Mouse (Mus musculus) heart, adult 18-20 months (tissue): Measurements from ENCODE around the gene 4931406P16Rik. TPM values are rescaled to one million over a fixed set of nuclear protein-coding genes. Genes with fewer than 3 reads are reported as not detected.

ENCODE experiments used
- DNase-seq, 2 experiments: peaks; one replicate each; pipeline ENCODE4 v3.0.0; 2021 to 2022; ENCODE audit warnings: mixed read lengths in 1 of 2
- total RNA-seq, 2 experiments: library from RNA; stranded (reverse); gene quantifications; 2 replicates each; pipeline ENCODE4 v1.2.3; 2021

4931406P16Rik gene
- total RNA-seq, 2 experiments from 2014 or later, result 34.8 to 41.3 TPM

DNA sequence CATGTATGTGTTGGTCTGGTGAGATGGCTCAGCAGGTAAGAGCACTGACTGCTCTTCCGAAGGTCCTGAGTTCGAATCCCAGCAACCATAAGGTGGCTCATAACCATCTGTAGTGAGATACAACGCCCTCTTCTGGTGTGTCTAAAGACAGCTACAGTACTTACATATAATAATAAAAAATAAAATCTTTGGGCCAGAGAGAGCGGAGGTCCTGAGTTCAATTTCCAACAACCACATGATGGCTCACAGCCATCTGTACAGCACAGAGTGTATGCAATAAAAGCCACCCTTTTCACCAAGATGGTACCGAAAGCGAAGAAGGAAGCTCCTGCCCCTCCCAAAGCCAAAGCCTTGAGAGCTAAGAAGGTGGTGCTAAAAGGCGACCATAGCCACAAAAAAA, 62.6 kb downstream of the 4931406P16Rik start, which contains the start of gene Gm6096:
Gene Gm6096 (plus strand): TSS at position 301 of the 400 bp plus-strand sequence.
- no peak for DNase-seq

DNA sequence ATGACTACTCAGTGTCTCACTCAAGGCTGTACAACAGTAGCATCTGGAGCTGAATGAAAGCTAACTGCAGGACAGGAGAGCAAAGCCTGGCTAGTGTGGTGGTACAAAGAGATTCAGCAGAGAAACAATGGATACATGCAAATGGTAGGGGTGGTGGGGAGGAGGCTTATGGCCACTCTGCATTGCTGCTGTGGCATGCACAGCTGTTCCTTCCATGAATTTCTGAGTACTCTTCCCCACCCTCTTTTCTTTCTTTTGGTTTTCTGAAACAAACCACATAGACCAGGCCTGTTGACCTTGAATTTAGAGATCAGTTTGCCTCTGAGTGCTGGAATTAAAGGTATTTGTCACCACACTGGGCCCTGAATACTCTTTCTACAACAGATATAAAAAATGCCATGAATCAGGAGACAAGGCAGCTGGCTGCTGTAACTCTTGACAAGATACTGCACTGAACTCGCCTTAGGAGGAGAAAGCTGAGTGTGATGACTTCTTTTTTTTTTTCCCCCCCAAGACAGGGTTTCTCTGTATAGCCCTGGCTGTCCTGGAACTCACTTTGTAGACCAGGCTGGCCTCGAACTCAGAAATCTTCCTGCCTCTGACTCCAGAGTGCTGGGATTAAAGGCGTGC, 66.4 kb downstream of the 4931406P16Rik start:
- no peak for DNase-seq

DNA sequence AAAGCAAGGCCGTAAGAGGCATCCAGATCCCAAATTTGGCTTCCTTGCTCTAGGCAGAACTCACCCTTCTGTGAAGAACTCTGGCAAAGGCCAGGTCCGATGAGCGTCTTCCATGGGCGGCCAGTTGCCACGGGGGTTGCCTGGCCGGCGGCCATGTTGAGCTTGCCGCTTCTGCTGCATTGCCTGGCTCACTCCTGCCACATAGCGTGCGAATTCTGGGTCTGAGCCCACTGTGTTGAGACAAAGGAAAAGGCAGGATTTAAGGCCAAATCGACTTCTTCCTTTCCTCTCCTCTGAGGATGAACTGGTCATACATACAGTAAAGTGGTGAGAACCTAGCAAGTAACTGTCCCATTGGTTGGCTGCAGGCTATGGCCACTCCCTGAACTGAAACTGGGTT, 71.2 kb downstream of the 4931406P16Rik start:
- DNase-seq, result no peak

DNA sequence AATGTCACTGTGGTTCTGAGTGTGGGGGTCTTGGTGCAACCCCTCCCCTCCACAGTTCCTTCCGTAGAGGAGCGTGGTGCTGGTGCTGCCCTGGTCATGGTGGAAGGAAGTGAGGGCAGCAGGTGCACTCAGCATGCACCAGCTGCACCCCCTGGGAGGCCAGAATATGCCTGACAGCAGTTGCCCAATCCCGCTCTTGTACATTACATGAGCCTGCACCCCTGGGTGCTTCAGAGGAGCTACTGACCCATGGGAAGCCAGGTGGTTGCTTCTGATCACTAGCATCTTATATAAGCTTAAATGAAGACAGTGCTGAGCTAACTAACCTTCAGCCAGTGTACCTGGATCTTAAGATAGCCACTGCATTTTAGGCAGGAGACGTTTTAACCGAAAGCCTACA, 75.3 kb downstream of the 4931406P16Rik start:
- DNase-seq, result no peak

DNA sequence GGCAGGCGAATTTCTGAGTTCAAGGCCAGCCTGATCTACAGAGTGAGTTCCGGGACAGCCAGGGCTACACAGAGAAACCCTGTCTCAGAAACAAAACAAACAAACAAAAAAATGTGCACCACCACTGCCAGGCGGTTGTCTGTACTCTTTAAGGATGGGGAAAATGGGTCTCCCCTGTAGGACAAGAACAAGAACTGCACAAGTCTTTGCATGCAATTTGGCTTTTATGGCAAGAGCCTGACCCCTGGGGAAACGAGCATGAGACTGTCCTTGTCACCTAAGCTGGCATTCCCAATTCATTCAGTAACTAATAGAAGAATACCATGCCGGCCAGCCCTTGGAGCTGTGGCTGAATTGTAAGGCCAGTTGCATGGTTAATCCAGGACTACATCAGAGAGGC, 77.7 kb downstream of the 4931406P16Rik start:
- DNase-seq, result no peak

DNA sequence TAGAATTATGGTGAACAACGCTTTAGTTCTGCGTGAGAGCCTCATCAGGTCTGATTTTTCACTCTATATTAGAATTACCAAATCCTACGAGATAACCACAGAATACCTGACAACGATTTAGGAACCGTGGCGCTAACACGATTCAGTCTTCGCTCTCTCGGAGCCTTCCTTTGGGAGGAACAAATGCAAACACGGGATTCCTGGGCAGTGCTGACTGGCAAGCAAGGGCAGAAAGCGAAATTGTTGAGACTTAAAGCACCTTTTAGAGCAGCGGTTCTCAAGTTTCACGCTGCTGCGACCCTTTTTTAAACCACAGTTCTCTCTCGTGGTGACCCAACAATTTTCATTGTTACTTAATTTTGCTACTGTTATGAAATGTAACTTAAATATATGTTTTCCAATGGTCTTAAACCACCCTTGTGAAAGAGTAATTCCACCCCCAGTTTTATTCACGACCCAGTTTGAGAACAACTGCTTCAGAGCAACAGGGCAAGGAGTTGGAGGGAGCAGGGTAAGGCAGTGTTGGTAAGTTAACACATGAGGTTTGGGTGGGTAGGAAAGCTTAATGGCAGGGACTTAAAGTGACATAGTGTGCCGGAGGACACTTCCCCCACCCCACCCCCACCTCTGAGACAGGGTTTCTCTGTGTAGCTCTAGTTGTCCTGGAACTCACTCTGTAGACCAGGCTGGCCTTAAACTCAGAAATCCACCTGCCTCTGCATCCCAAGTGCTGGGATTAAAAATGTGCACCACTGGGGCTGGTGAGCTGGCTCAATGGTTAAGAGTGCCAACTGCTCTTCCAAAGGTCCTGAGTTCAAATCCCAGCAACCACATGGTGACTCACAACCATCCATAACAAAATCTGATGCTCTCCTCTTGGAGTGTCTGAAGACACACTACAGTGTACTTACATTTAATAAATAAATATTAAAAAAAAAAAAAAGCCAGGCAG, 78.5 kb downstream of the 4931406P16Rik start:
- DNase-seq, result no peak

DNA sequence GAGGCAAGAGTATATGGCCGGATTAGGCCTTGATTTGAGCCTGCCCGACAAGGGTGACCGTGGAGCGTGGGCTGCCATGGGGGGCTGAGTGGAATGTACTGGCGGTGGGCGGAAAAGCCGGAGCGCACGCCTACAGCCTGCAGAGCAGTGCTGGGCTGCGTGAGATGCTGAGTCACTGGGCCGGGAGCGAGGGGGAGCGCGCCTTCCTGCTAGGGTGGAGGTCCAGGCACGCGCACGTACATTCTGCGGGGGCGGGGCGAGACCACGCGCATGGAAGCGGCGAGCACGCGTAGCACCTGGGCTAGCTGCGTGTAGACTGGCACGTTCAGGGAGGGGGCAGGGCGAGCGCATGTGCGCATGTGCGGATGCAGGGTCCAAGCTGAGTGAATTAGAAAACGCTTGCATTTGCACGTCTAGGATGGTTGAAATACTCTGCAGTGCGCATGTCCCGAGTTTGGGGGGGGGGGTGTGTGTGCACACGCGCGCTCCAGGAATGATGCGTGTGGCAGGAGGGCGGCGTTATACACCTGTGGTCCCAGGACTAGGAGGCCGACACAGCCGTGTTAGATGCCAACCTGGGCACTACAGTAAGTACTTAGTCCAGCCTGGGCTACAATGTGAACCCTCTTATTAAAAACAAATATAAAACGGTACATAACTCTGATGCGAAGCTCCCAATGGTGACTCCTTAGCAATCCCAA, 79.3 kb downstream of the 4931406P16Rik start:
- DNase-seq, result peak; percentile 99

DNA sequence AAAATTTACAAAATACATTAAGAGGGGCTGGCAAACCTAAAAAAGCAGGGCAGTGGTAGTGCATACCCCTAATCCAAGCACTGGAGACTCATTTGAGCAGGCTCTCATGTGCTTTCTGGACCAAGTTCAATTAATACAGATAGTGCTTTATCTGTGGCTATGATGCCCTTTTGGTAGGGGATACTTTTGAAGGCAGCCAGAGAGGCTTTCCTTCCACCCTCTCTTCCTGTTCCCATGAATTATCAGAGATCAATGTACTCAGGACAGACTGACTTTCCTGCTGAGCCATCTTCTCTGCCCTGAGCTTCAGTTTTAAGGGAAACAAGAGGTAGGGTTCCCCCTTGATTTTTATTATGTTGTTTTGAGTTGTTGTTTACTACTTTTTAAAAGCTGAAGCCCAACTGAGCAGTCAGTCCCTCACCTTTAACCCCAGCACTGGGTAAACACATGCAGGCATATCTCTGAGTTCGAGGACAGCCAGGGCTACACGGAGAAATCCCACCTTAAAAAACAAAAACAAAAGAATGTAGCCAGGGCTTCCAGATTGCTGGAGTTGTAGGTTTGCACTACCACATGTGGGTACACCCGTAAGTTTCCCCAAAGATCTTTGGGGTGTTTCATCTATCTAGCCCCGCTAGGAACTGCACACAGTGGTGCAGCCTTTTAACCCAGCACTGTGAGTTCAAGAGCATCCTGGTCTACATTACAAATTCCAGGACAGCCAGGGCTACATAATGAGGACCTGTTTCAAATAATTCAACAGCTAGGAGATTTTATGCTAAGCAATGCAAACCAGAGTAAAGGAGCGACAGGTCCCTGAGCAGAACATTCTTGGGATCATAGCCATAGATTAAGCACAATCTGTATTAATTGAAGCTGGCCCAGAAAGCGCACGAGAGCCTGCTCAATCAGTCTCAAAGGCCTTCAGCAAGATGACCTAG, 80.3 kb downstream of the 4931406P16Rik start:
- no peak for DNase-seq

DNA sequence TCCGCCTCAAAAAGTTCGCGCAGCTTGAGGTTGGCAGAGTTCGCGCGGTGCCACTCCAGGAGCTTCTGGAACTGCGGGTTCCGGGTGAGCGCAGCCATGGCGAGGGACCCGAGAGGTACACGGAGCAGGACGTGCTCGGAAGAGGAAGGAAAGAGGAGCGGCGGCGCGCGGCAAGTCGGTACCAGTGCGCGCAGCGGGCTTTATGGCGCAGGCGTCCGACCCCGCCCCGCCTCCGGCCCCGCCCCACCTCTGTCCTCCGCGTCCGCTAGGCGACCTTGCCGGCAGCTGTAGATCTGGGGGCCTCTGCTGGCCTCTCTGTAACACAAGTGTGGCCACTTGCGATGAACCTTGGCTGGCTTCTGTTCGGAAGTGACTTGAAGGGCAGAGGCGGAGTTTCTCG, 83.2 kb downstream of the 4931406P16Rik start, which contains the start of gene Gpi1:
Gene Gpi1 (minus strand): TSS at position 221 of the 400 bp plus-strand sequence.
- DNase-seq, result peak; percentile 83 to 91

DNA sequence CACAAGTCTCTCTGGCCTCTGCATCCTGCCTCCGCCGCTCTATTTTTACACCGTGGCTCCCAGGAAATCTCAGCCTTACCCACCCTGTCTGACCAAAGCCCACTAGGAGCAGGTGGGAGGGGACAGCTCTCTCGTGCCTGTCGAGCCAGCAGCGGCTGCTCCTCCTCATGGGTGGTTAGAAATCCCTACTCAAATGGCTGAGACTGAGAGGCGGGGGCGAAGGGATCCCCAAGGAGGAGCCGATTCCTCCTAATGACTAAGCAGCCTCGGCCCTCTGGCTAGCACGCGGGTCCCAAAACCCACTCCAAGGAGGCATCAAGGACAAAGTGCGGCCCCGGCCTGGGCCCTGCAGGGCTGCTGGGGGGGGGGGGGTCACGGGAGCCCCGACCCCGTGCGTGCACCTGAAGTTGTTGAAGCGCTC, 83.7 kb downstream of the 4931406P16Rik start:
- DNase-seq, result peak; percentile 65 to 73

DNA sequence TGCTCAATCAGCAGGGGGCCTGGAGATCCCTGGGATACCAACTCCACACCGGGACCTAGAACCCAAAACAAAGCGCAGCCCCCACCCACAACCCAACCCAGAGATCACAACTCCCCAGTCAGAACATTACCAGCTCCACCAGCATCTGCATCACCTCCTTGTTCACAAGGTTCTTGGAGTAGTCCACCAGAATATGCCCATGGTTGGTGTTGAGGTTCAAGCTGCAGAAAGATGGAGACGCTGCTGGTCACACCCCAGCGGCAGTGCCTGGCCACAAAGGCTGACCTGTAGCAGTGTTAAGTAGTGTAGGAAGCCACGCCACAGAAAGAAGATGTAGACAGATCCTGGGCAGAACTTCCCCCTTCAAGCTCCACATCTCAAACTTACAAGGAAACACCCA, 84.2 kb downstream of the 4931406P16Rik start:
- no peak for DNase-seq

DNA sequence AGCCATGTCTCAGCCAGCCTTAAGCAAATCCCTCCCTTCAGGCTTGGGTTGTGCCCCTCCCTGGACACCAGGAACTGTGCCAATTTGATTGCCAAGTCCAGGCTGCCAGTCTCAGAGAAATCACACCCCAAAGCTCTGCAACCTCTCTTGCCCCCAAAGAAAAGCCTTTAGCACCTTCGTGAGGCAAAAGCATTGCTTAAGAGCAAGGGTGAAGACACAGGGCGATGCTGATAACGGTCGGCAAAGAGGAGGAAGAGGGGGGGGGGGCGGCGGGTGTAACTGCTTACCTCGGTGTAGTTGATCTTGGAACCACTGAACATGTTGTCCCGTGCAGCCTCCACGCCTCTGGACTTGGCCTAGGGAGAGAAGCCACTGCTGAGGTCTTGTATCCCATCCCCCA, 84.7 kb downstream of the 4931406P16Rik start:
- DNase-seq, result peak; percentile 35 to 53

DNA sequence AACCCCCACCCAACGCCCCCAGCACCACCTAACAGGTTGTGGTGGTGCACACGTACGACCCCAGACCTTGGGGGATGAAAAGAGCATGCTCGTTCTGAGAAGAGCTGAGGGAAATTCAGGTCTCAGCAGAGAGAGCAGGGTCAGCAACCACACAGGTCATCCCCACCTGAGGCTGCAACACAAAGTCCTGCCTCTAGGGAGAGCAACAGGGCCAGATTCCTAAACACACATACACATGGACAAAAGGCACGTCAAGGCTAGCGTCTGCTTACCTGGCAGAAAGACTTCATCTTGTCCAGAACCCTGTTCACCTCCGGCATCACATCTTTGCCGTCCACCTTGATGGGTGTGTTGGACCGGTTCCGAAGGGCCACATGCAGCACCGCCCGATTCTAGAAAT, 86.5 kb downstream of the 4931406P16Rik start:
- no peak for DNase-seq

DNA sequence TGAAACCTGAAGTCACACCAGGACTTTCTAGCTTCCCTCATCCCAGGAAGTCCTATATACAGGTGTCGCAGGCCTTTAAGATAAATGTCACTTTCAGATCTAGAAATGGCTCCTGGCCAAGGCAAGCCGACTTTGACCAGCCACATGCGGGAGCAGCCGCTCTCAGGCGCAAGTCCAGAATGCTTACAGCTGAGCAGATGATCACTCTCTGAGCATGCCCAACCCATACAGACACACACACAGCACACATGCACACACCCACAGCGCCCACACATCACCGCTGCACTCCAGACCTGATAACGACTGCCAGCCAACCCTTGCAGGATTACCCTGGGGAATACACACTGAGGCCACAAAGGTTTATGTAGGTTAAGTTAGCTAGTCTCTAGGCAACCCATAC, 87.3 kb downstream of the 4931406P16Rik start:
- no peak for DNase-seq

DNA sequence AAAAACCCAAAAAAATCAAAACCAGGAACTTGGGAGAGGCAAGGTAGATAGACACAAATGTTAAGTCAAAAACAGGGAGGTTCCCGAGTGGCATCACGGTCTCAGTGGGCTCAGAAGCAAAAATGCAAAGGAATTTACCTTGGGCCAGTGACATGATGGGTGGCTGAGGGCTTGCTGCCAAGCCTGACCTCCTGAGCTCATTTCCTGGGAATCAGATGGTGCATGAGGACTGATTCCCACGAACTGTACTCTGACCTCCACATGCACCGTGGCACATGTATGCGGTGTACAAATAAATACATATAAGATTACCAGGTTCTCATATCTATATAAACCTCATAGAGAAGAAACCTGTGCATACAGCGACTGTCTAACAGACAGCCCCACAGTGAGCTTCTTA, 89.0 kb downstream of the 4931406P16Rik start:
- DNase-seq, result no peak

DNA sequence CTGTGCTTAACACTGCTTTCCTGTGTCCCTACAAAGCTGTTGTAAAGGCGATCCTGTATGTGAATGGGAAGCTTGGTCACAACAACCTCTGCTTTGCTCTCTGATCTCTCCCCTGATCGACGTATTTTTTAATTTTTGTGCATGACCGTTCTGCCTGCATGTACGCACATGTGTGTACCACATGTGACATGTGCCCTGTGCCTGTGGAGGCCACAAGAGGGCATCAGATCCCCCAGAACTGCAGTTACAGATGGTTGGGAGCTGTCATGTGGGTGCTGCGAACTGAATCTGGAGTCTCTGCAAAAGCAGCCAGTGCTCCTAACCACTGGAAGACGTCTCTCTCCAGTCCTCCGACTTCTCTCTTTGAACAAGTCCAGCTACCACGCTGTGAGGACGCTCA, 91.0 kb downstream of the 4931406P16Rik start:
- DNase-seq, result no peak

DNA sequence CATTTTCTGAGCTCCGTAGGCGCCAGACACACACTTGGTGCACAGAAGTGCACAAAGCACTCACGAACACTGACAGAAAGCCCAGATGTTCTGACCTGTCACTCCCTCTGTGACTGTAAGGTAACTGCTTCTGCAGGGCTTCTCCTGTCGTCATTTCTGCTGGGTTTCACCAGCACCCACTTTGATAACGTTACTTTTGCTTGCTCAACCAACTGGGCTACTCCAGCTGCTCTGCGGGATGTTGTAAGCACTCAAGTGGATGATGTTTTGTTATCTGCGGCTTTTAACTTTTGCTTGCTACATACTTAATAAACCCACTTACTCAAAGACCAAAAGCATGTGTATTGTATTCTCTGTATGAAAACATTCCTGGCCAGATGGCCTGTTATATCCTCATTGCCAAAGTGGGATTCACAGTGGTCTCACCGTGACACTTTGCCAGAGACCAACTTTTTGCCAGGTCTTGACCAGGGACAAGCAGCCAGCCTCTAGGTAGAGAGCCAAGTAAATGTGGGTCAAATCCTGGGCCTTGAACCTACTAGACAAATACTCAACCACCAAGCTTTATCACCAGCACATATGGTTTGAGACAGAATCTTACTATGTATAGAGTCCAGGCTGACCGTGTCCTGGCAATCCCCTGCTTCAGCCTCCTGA, 91.6 kb downstream of the 4931406P16Rik start:
- no peak for DNase-seq

DNA sequence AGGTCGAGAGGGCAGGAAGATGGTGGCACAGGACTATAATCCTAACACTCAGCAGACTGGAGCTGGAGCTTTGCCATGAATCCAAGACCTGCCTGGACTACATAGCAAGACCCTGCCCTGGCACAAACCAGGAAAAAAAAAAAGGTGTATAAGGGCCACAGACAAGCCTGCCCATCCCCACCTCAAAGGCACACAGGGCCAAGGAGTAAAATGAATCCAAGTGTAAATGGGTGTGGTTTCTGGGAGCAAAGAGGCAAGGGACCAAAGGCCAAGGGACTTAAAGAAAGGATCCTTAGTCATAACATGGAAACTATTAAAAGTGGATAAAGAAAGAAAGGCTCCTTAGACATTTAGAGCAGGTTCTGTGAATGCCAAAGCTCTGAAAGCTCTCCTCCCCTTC, 94.9 kb downstream of the 4931406P16Rik start:
- no peak for DNase-seq

DNA sequence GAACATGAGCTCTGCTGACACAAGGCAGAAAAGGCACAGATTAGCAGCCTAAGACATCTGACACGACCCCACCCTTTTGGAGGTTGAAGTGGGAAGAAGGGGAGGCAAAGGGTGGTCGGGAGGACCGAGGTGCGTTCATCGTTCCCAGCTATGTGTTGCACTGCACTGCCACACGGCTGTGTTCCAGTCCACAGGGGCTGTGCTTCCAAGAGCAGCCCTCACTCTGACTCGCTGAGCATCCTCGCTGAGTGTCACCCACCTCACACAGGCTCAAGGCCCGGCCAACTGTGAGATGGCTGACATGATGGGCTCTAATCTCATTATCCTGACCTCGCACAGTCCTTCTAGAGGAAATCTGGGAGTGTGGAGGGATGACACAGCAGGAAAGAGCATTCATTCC, 96.9 kb downstream of the 4931406P16Rik start:
- DNase-seq, result no peak

DNA sequence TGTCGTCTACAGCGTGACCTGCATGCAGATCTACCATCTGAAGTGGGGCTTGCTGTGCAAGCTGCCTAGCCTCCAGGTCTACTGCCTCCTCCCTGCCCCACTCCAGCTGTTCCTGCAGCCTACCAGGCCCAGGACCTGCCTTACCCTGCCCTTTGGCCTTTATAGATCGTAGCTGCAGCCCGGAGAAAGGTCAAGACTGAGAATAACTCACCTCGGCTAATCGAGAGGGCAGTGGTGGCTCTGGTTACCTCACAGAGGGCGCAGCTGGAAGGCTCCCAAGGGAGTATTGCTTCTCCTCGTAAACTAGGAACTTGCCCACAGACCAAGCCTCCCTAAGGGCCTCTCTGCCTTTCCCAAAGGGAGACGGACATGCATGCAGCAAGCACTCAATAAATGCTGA, 97.9 kb downstream of the 4931406P16Rik start:
- DNase-seq, result no peak

DNA sequence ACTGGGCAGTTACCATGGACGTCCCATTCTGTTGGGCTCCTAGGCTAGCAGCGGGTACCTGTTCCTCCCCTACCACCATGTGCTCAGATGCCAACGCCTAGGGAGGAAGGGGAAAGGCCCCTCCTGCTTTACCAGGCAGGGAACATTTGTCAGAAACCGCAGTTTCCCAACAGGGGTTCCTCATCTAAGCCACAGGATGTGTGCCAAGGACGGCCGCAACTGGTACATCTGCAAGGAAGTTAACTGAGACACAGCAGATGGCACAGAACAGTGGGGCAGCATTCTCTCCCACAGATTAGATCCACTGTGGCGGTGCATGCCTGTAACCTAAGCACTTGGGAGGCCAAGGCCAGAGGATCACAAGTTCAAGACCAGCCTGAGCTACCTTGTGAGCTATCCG, 98.7 kb downstream of the 4931406P16Rik start:
- peak in 1 of 2 experiments; percentile 62 for DNase-seq
